Mouse (Mus musculus) midbrain, embryonic 14.5 days (tissue): ENCODE measurements around the gene Snn. TPM values are rescaled to one million over a fixed set of nuclear protein-coding genes. Genes with fewer than 3 reads are reported as not detected.
A peak's percentile ranks its signal among the peaks of the same experiment; 100 is the strongest.

Source experiments
- ATAC-seq: fragments of 200-750 bp; cut with Nextera tagmentation; 2 replicates; pipeline ENCODE4 v1.8.0; 2017; ENCODE audit warnings: moderate number of reproducible peaks, moderate library complexity; ENCODE audit not compliant: low FRiP score, low TSS enrichment
- DNase-seq: peaks from one replicate; pipeline ENCODE4 v3.0.0-alpha.2; 2015
- H3K27ac ChIP-seq: fragments of 300-500 bp; sonication (generic); replicated peaks from 2 replicates; pipeline ENCODE4 v1.5.1; 2014; ENCODE audit warnings: mild to moderate bottlenecking, low read depth, low read length, moderate library complexity
- H3K27me3 ChIP-seq: fragments of 300-500 bp; sonication (generic); 2 replicates; pipeline ENCODE4 v1.6.1; 2014; ENCODE audit warnings: low read length, control low read depth, mixed read lengths; ENCODE audit not compliant: control insufficient read depth, insufficient read depth
- H3K36me3 ChIP-seq: fragments of 300-500 bp; sonication (generic); 2 replicates; pipeline ENCODE4 v1.6.1; 2014; ENCODE audit warnings: low read length, control low read depth; ENCODE audit not compliant: control insufficient read depth, insufficient read depth
- H3K4me1 ChIP-seq: fragments of 300-500 bp; sonication (generic); 2 replicates; pipeline ENCODE4 v1.6.1; 2014; ENCODE audit warnings: mild to moderate bottlenecking, antibody characterized with exemption, low read length, control low read depth; ENCODE audit not compliant: control insufficient read depth, insufficient read depth
- H3K4me2 ChIP-seq: fragments of 300-500 bp; sonication (generic); 2 replicates; pipeline ENCODE4 v1.6.1; 2014; ENCODE audit warnings: mild to moderate bottlenecking, low read length, moderate library complexity
- H3K4me3 ChIP-seq: fragments of 300-500 bp; sonication (generic); replicated peaks from 2 replicates; pipeline ENCODE4 v1.5.1; 2014; ENCODE audit warnings: low read depth, low read length
- H3K9ac ChIP-seq: fragments of 300-500 bp; sonication (generic); replicated peaks from 2 replicates; pipeline ENCODE4 v1.6.1; 2014; ENCODE audit warnings: mild to moderate bottlenecking, low read length, moderate library complexity
- H3K9me3 ChIP-seq: fragments of 300-500 bp; sonication (generic); 2 replicates; pipeline ENCODE4 v1.6.1; 2016; ENCODE audit warnings: low read length, control low read depth, mixed read lengths; ENCODE audit not compliant: control insufficient read depth
- WGBS: fragments of 180-500 bp; shearing (Covaris S2); extraction: QIAGEN DNeasy Blood & Tissue Kit; methylation state at CpG from one replicate; pipeline ENCODE4 v1.1.7; 2014; 5-methylcytosine and 5-hydroxymethylcytosine counted together
- polyA plus RNA-seq: library from polyadenylated mRNA; unstranded; fragments of >200 nt; fragmentation: Nextera tagmentation; extraction: Ambion mirVana; gene quantifications from 2 replicates; pipeline ENCODE4 v1.2.1, GENCODE M21; 2014

Gene Snn
- polyA plus RNA-seq, 1 experiment from 2014 or later: 169 TPM

DNA sequence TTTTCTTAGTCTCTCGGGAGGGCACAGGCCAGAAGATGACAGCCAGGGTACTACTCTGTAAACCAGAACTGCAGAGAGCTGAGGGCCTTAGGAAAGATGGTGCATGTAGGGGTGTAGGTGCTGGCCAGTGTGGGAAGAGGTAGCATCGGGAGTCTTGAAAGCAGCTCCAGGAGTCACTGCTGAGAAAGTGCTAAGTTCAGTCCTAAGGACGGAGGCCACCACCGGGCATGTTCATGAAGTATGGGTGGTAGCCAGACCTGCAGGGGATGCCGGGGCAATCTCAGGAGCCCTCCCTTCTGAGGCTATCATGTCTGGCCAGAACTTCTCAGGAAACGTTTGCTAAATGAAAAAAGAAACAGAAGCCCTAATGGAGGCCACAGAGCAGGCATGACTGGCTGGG lies 8.5 kb downstream of the Snn start:
- H3K36me3 ChIP-seq: peaks cover 33% of the 10 kb centered on the region
- 86% methylated on average over 6 of the region's 6 CpGs for WGBS
- no peaks in the 10 kb centered on the region for H3K27me3 ChIP-seq
- peak overlapping the region; percentile 96 for H3K4me2 ChIP-seq
- no peak overlapping the region for H3K27ac ChIP-seq
- no peak for ATAC-seq
- H3K9ac ChIP-seq: no peak overlapping the region
- peaks cover 49% of the 10 kb centered on the region for H3K4me1 ChIP-seq
- no peak overlapping the region for H3K4me3 ChIP-seq
- no peaks in the 10 kb centered on the region for H3K9me3 ChIP-seq
- no peak for DNase-seq

DNA sequence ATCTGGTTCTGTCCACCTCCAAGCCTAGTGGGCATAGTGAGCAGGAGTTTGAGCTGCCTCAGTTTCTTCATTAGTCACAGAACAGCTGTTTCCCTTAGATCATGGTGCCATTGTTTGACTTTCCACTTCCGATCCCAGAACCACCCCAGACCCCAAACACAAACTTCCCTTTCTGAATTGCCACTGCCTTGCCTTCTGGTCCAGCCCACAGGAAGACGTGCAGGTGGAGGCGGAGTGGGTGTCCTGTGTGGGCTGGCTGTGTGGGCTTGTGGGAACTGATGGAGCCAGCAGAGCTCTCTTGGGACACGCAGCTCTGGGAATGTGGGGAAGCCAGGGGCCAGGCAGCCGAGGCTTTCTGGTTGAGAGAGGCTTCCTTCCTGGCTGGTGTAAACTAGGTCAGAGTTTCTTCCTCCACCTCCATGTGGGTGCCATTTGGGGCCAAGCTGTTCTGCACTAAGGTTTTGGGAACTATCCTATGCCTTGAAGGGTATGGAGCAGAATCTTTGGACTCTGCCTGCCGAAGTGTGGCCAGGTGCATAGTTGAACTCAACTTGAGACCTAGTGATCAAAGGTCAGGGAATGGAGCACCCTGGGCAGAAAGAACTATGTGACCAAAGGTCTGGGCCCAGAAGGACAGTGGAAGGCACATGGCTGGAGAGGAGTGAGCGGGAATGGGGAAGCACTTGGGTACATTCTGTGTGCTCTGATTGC lies 9.1 kb downstream of the Snn start:
- DNase-seq (no peak), ATAC-seq (no peak)
- Histone ChIP-seq H3K9ac (no peak overlapping the region), H3K9me3 (no peaks in the 10 kb centered on the region), H3K4me3 (no peak overlapping the region), H3K27me3 (no peaks in the 10 kb centered on the region), H3K4me2 (peak overlapping the region; percentile 4; the same call in 1 of the 2 replicates), H3K4me1 (peaks cover 47% of the 10 kb centered on the region), H3K27ac (no peak overlapping the region), H3K36me3 (peaks cover 39% of the 10 kb centered on the region)
- 87% methylated on average over 7 of the region's 7 CpGs for WGBS

DNA sequence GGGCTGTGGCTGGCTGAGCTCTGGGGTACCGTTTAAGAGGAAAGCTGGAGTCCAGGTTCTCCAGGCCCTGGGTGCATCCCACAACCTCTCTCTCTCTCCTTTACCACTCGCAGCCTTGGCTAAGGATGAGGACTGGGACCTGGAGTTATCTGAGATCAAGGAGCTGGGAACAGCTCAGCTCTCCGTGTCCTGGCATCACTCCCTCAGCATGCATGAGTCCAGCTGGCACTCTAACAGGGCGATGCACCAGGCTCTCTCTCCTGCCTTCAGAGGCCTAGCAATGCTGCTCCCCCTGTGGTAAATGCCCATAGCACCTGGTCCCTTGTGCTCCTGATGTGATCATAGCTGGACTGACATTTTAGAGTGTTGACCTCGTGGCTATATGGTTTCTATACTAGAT lies 10.4 kb downstream of the Snn start:
- H3K9ac ChIP-seq: no peak overlapping the region
- no peaks in the 10 kb centered on the region for H3K27me3 ChIP-seq
- H3K27ac ChIP-seq: no peak overlapping the region
- H3K9me3 ChIP-seq: no peaks in the 10 kb centered on the region
- DNase-seq (no peak), ATAC-seq (no peak)
- 83% methylated on average over 5 of the region's 5 CpGs for WGBS
- H3K4me2 ChIP-seq: no peak overlapping the region
- H3K4me3 ChIP-seq: no peak overlapping the region
- peaks cover 51% of the 10 kb centered on the region for H3K36me3 ChIP-seq
- peaks cover 38% of the 10 kb centered on the region for H3K4me1 ChIP-seq

DNA sequence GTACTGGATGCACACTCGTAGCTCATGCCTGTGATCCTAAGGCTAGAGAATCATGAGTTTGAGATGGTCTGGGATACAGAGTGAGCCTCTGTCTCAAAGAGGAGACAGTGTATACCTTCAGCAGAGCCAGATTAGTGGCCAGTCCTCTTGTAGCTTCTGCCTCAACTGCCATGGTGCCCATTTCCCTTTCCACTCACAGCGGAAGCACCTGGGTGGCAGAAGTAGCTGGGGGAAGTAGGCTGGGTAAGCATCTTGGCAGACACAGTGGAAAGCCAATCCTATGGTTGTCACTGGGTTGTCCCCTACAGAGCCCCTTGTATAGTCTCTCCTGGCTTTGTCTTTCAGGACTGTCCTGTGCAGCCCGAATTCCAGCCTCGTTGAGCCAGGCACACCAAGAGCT lies 11.1 kb downstream of the Snn start:
- Histone ChIP-seq H3K36me3 (peaks cover 57% of the 10 kb centered on the region), H3K27ac (no peak overlapping the region), H3K4me1 (peaks cover 38% of the 10 kb centered on the region)

DNA sequence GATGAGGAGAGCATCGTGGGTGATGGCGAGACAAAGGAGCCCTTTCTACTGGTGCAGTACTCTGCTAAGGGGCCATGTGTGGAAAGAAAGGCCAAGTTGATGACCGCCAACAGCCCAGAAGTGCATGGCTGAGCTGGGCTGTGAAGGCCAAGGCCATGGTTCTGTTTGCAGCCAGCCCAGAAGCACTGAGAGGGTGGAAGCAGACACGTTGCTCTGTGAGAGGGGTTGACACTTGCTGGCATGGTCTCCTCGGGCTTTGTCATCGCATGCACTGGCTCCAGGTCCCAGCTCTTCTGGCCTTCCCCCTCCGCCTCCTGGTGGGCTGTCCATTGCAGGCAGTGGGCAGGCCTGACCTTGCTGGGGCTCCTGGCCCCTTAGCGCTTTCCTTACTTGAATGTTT lies 11.7 kb downstream of the Snn start:
- Histone ChIP-seq H3K9ac (no peak overlapping the region), H3K27me3 (no peaks in the 10 kb centered on the region), H3K27ac (peak overlapping the region; percentile 32; the same call in 1 of the 2 replicates), H3K4me2 (no peak overlapping the region), H3K9me3 (no peaks in the 10 kb centered on the region), H3K4me1 (peaks cover 36% of the 10 kb centered on the region), H3K4me3 (no peak overlapping the region), H3K36me3 (peaks cover 59% of the 10 kb centered on the region)
- DNase-seq (no peak), ATAC-seq (no peak)
- 85% methylated on average over 8 of the region's 8 CpGs for WGBS

More for the DNA sequence above, 11.1 kb downstream of the Snn start:
- H3K27me3 ChIP-seq: no peaks in the 10 kb centered on the region
- ATAC-seq: no peak
- 92% methylated on average over 4 of the region's 4 CpGs for WGBS
- no peak overlapping the region for H3K4me2 ChIP-seq
- no peak overlapping the region for H3K4me3 ChIP-seq
- DNase-seq: no peak
- no peaks in the 10 kb centered on the region for H3K9me3 ChIP-seq
- H3K9ac ChIP-seq: no peak overlapping the region

DNA sequence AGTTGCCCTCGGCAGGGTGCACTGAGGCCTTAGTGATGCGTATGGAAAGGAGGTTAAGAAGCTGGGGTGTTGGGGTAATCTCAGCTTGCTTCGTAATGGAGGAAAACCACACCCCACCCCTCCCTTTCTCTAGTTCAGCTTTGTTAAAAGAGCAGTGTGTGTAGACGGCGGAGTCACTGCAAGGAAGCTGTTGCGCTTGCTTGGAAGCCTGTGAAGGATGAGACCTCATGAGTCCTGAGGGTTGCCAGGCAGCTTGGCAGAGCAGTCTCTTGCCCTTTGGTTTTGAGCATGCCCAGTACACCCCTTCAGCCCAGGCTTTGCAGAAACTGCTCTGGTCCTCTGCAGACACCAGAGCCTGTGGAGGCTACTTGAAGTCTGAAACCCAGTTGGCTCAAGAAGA lies 12.3 kb downstream of the Snn start:
- peaks cover 30% of the 10 kb centered on the region for H3K4me1 ChIP-seq
- no peaks in the 10 kb centered on the region for H3K27me3 ChIP-seq
- no peak overlapping the region for H3K9ac ChIP-seq
- H3K4me2 ChIP-seq: no peak overlapping the region
- H3K4me3 ChIP-seq: no peak overlapping the region
- DNase-seq: peak; percentile 22
- WGBS: 73% methylated on average over 6 of the region's 6 CpGs
- ATAC-seq: no peak
- H3K36me3 ChIP-seq: peaks cover 65% of the 10 kb centered on the region
- H3K9me3 ChIP-seq: no peaks in the 10 kb centered on the region
- H3K27ac ChIP-seq: no peak overlapping the region; the same call in 1 of the 2 replicates

DNA sequence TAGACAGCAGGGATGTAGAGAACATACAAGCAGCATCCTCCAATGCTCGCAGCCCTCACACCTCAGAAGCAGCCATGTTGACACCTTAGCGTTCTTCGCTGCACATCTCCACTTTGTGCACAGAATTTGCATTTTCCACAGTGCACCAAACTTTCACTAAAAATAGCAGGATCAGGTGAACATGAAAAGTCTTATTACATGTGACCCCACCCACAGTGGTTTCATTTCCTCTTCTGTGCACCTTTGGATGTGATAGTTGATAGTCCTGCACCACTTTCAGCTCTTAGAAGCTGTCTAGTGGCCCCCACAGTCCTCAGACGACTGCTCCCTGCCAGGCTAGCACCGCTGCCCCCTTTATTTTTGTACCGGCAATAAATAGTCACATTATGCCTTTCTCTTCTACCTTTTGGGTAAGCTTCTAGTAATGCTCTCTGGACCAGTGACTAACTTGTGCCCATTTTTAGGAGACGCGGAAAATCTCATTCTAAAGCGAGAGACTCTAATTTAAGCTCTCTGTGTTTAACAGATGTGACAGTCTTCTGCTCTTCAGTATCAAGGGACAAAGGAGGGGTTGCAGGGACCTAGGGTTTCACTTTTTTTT lies 17.0 kb downstream of the Snn start:
- Histone ChIP-seq H3K27ac (no peak overlapping the region), H3K4me2 (no peak overlapping the region), H3K4me1 (0 out of 2 replicates have a peak, but pooled peaks cover 7% of the 10 kb centered on the region), H3K4me3 (no peak overlapping the region), H3K9ac (no peak overlapping the region), H3K36me3 (peaks cover 75% of the 10 kb centered on the region), H3K9me3 (no peaks in the 10 kb centered on the region), H3K27me3 (no peaks in the 10 kb centered on the region)
- DNase-seq (no peak), ATAC-seq (no peak)
- WGBS: 90% methylated on average over 9 of the region's 9 CpGs

DNA sequence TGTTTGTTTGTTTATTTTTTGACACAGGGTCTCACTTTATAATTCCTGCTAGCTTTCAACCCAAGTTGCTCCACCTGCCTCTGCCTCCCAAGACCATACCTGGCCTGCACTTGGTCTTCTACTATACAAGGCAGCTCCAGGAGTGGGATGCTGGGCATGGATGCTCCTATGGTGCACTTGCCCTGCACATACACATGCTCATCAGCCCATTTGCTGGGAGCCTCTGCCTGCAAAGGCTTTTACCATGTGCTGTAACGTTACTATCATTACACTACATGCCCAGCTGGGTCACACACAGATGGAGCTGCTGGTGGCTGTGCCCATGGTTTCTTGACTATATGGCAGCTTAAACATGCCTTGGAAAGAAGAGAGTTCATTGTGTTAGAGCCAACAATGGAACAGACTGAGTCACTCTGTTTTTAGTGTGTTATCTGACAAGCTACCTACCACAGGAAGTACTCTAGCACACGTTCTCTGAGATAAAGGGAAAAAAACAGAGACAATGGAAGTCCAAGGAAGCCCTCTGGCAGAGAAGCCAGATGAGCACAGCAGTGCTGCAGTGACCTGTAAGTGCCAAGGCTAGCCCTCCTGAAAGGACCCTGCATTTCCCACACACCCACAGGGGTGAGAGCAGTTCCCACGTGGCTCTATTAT lies 17.6 kb downstream of the Snn start:
- DNase-seq: no peak
- Histone ChIP-seq H3K27ac (no peak overlapping the region), H3K4me2 (no peak overlapping the region), H3K36me3 (peaks cover 75% of the 10 kb centered on the region), H3K4me3 (no peak overlapping the region), H3K9me3 (no peaks in the 10 kb centered on the region), H3K27me3 (no peaks in the 10 kb centered on the region), H3K4me1 (0 out of 2 replicates have a peak, but pooled peaks cover 1% of the 10 kb centered on the region), H3K9ac (no peak overlapping the region)
- ATAC-seq: no peak
- WGBS: 79% methylated on average over 3 of the region's 3 CpGs
